Comparison of ENCODE assay signal across 10 mouse cellular contexts in genomic region chr11:82255601-82256000, GRCm38 (mm10). TPM values are rescaled to one million over a fixed set of nuclear protein-coding genes. Genes with fewer than 3 reads are reported as not detected.
DNase-seq lines count a peak whose midpoint lies in the region; ATAC-seq lines count a peak whose summit lies in the region.
"Had no signal": no experiment of that assay in that cellular context is flagged by ENCODE, and none has a peak within 500 bp of the region (broad histone marks: within the 10 kb centered on the region; RNA-seq: fewer than 3 reads in every experiment).

No protein-coding gene starts in this region.

- no peak overlapping the region for H3K9ac ChIP-seq in intestine, embryonic 14.5 days (ENCODE audit: low read length)
- H3K9ac ChIP-seq in intestine, embryonic 15.5 days: no peak overlapping the region
- no peak overlapping the region for H3K9ac ChIP-seq in hindbrain, embryonic 11.5 days (ENCODE audit: low read depth, low read length)

- no peak overlapping the region for H3K27ac ChIP-seq in intestine, embryonic 14.5 days (ENCODE audit: low read depth)
- H3K27ac ChIP-seq in intestine, embryonic 15.5 days: no peak overlapping the region
- no peak overlapping the region for H3K27ac ChIP-seq in hindbrain, embryonic 11.5 days (ENCODE audit: low read depth, low read length)
- no peak overlapping the region for H3K27ac ChIP-seq in limb, embryonic 10.5 days

- 0 out of 2 replicates have a peak, but pooled peaks have one; percentile 36 for ATAC-seq in intestine, embryonic 14.5 days (replicated peaks; ENCODE audit: low FRiP score, low TSS enrichment, low read depth)
- ATAC-seq in intestine, embryonic 15.5 days: no peak
- ATAC-seq in hindbrain, embryonic 11.5 days (ENCODE audit: low FRiP score): peak; percentile 35; the same call in 1 of the 2 replicates
- ATAC-seq in megakaryocyte progenitor cell, adult 5-6 weeks (replicated peaks; ENCODE audit: poor library complexity): no peak

- no peaks in the 10 kb centered on the region for H3K36me3 ChIP-seq in intestine, embryonic 14.5 days (ENCODE audit: control insufficient read depth, insufficient read depth, low read length)
- no peaks in the 10 kb centered on the region for H3K36me3 ChIP-seq in intestine, embryonic 15.5 days
- H3K36me3 ChIP-seq in hindbrain, embryonic 11.5 days (ENCODE audit: control insufficient read depth, insufficient read depth, low read length): no peaks in the 10 kb centered on the region
- H3K36me3 ChIP-seq in limb, embryonic 10.5 days: no peaks in the 10 kb centered on the region
- H3K36me3 ChIP-seq: G1E had no signal

- WGBS in intestine, embryonic 14.5 days: 21% methylated on average over 4 of the region's 4 CpGs
- 13% methylated on average over 4 of the region's 4 CpGs for WGBS in intestine, embryonic 15.5 days
- WGBS in hindbrain, embryonic 11.5 days: 23% methylated on average over 4 of the region's 4 CpGs
- 30% methylated on average over 4 of the region's 4 CpGs for WGBS in limb, embryonic 10.5 days

- H3K9me3 ChIP-seq in intestine, embryonic 14.5 days (ENCODE audit: control insufficient read depth, low read length): no peaks in the 10 kb centered on the region
- no peaks in the 10 kb centered on the region for H3K9me3 ChIP-seq in intestine, embryonic 15.5 days
- H3K9me3 ChIP-seq in hindbrain, embryonic 11.5 days (ENCODE audit: control insufficient read depth, low read length): no peaks in the 10 kb centered on the region
- no peaks in the 10 kb centered on the region for H3K9me3 ChIP-seq in limb, embryonic 10.5 days (replicated peaks)

- H3K27me3 ChIP-seq in intestine, embryonic 14.5 days (replicated peaks; ENCODE audit: control insufficient read depth, insufficient read depth, low read length): no peaks in the 10 kb centered on the region
- no peaks in the 10 kb centered on the region; the same call in 1 of the 2 replicates for H3K27me3 ChIP-seq in intestine, embryonic 15.5 days (replicated peaks)
- H3K27me3 ChIP-seq in hindbrain, embryonic 11.5 days (ENCODE audit: control insufficient read depth, insufficient read depth, low read length): no peaks in the 10 kb centered on the region
- H3K27me3 ChIP-seq in limb, embryonic 10.5 days (ENCODE audit: low read depth, poor library complexity, severe bottlenecking): peaks cover 33% of the 10 kb centered on the region; the same call in 1 of the 2 replicates

- H3K4me2 ChIP-seq in intestine, embryonic 14.5 days (ENCODE audit: low read length): no peak overlapping the region
- no peak overlapping the region for H3K4me2 ChIP-seq in intestine, embryonic 15.5 days (replicated peaks)
- no peak overlapping the region for H3K4me2 ChIP-seq in hindbrain, embryonic 11.5 days (replicated peaks; ENCODE audit: low read depth, low read length)

- peak; percentile 60 for DNase-seq in intestine, embryonic 14.5 days (ENCODE audit: low spot score)
- peak; percentile 46 for DNase-seq in adrenal gland, adult 2 months
- peak; percentile 72 for DNase-seq in embryo, embryonic 11 days
- DNase-seq in hindbrain, embryonic 11.5 days (ENCODE audit: low spot score): peak; percentile 63
- peak; percentile 35 for DNase-seq in limb, embryonic 10.5 days (ENCODE audit: low spot score)
- peak; percentile 67 for DNase-seq in retina, postnatal 7 days (ENCODE audit: low read depth, low spot score)

- no peaks in the 10 kb centered on the region for H3K4me1 ChIP-seq in intestine, embryonic 14.5 days (replicated peaks; ENCODE audit: control insufficient read depth, insufficient read depth, low read length)
- no peaks in the 10 kb centered on the region; the same call in 1 of the 2 replicates for H3K4me1 ChIP-seq in intestine, embryonic 15.5 days (replicated peaks)
- peaks cover 3% of the 10 kb centered on the region; the same call in 1 of the 2 replicates for H3K4me1 ChIP-seq in hindbrain, embryonic 11.5 days (replicated peaks; ENCODE audit: control insufficient read depth, insufficient read depth, low read length)
- peaks cover 11% of the 10 kb centered on the region for H3K4me1 ChIP-seq in limb, embryonic 10.5 days

- H3K4me3 ChIP-seq in intestine, embryonic 14.5 days (ENCODE audit: low read depth, low read length): no peak overlapping the region
- no peak overlapping the region for H3K4me3 ChIP-seq in intestine, embryonic 15.5 days (replicated peaks)
- no peak overlapping the region for H3K4me3 ChIP-seq in hindbrain, embryonic 11.5 days (ENCODE audit: low read depth, low read length)
- H3K4me3 ChIP-seq in limb, embryonic 10.5 days: no peak overlapping the region

RNA-seq across cellular contexts. Expression of gene Ccl1, which starts 49.9 kb away (rescaled TPM):
- not detected in 2 replicates for polyA plus RNA-seq in intestine, embryonic 14.5 days (2014; fragmentation: Nextera tagmentation; extraction: Ambion mirVana)
- not detected in 2 replicates for polyA plus RNA-seq in intestine, embryonic 15.5 days (2015; fragmentation: Nextera tagmentation; extraction: Ambion mirVana)
- total RNA-seq in adrenal gland, adult 2 months (2021): not detected
- not detected in 2 replicates for polyA plus RNA-seq in adrenal gland, adult 2 months (2012; rRNA removed)
- not detected in 2 replicates for polyA plus RNA-seq in hindbrain, embryonic 11.5 days (2014; fragmentation: Nextera tagmentation; extraction: Ambion mirVana)
- not detected in 2 replicates for polyA plus RNA-seq in limb, embryonic 10.5 days (2016; fragmentation: Nextera tagmentation; extraction: Ambion mirVana)
- not detected in 2 replicates for total RNA-seq in megakaryocyte progenitor cell, adult 5-6 weeks (2015)
- total RNA-seq in megakaryocyte progenitor cell, adult 5-6 weeks (2017): not detected in 2 replicates
- polyA plus RNA-seq: G1E; heart, embryonic 14.5 days had no signal

Comparison
In these comparisons a context has a peak if more than half of its experiments do, and no peak if none do; other contexts are left out.
1. ATAC-seq: peak in intestine, embryonic 14.5 days (single experiment) and hindbrain, embryonic 11.5 days (single experiment); none in intestine, embryonic 15.5 days (single experiment) and megakaryocyte progenitor cell, adult 5-6 weeks (single experiment).
2. Peak in every context shown above with its lines, with median percentiles within 50 percentile points of each other: DNase-seq.